Mouse (Mus musculus) splenic B cell, adult 2 months (primary cell): ENCODE data around the gene Zer1.

Source experiments
- DNase-seq: peaks from one replicate; pipeline ENCODE4 v3.0.0-alpha.2; 2011; ENCODE audit warnings: low read depth, low spot score
- H3K27me3 ChIP-seq: 2 replicates; pipeline ENCODE4 v1.6.1; 2012; ENCODE audit warnings: mild to moderate bottlenecking, low read length, moderate library complexity, mixed read lengths; ENCODE audit not compliant: control insufficient read depth, poor library complexity, insufficient read depth, severe bottlenecking
- H3K36me3 ChIP-seq: 2 replicates; pipeline ENCODE4 v1.6.1; 2012; ENCODE audit warnings: mild to moderate bottlenecking, low read length, moderate library complexity, mixed read lengths; ENCODE audit not compliant: control insufficient read depth, poor library complexity, insufficient read depth, severe bottlenecking

Zer1 gene

GRCm38 (mm10) chr2:30077502-30078348 is 46.7 kb downstream of the Zer1 start, which contains the start of gene Pkn3:
Gene Pkn3, plus strand, starts transcription at chr2:30077684.
- no peaks in the 10 kb centered on the region for H3K27me3 ChIP-seq
- DNase-seq: peak; percentile 86
- H3K36me3 ChIP-seq: no peaks in the 10 kb centered on the region

- 0 out of 2 replicates have a peak, but pooled peaks cover under 1% of the 10 kb centered on the region for H3K36me3 ChIP-seq
- DNase-seq: no peak
- H3K27me3 ChIP-seq: no peaks in the 10 kb centered on the region
Observed at GRCm38 (mm10) chr2:30076959-30077358, 47.4 kb downstream of the Zer1 start.

- H3K36me3 ChIP-seq: 0 out of 2 replicates have a peak, but pooled peaks cover 2% of the 10 kb centered on the region
- no peak for DNase-seq
- no peaks in the 10 kb centered on the region for H3K27me3 ChIP-seq
Observed at GRCm38 (mm10) chr2:30076439-30076838, 47.9 kb downstream of the Zer1 start.

- DNase-seq: no peak
- Histone ChIP-seq H3K36me3 (peaks cover 3% of the 10 kb centered on the region; the same call in 1 of the 2 replicates), H3K27me3 (no peaks in the 10 kb centered on the region)
Observed at GRCm38 (mm10) chr2:30075625-30076024, 48.8 kb downstream of the Zer1 start.

GRCm38 (mm10) chr2:30073285-30073684 is 51.1 kb downstream of the Zer1 start:
- H3K36me3 ChIP-seq: peaks cover 12% of the 10 kb centered on the region
- DNase-seq: no peak

GRCm38 (mm10) chr2:30072875-30073274 is 51.5 kb downstream of the Zer1 start:
- DNase-seq: no peak
- no peaks in the 10 kb centered on the region for H3K27me3 ChIP-seq

More at GRCm38 (mm10) chr2:30073285-30073684, 51.1 kb downstream of the Zer1 start:
- H3K27me3 ChIP-seq: no peaks in the 10 kb centered on the region

GRCm38 (mm10) chr2:30067962-30068361 is 56.4 kb downstream of the Zer1 start:
- H3K36me3 ChIP-seq: peaks cover 12% of the 10 kb centered on the region
- no peak for DNase-seq

More at GRCm38 (mm10) chr2:30072875-30073274, 51.5 kb downstream of the Zer1 start:
- H3K36me3 ChIP-seq: peaks cover 12% of the 10 kb centered on the region

GRCm38 (mm10) chr2:30067031-30067888 is 57.1 kb downstream of the Zer1 start:
- H3K27me3 ChIP-seq: no peaks in the 10 kb centered on the region
- DNase-seq: peak; percentile 61
- H3K36me3 ChIP-seq: peaks cover 12% of the 10 kb centered on the region

More at GRCm38 (mm10) chr2:30067962-30068361, 56.4 kb downstream of the Zer1 start:
- no peaks in the 10 kb centered on the region for H3K27me3 ChIP-seq

GRCm38 (mm10) chr2:30066046-30066901 is 58.1 kb downstream of the Zer1 start:
- peak; percentile 96 for DNase-seq
- Histone ChIP-seq H3K27me3 (no peaks in the 10 kb centered on the region), H3K36me3 (peaks cover 9% of the 10 kb centered on the region)

- H3K27me3 ChIP-seq: no peaks in the 10 kb centered on the region
- DNase-seq: no peak
- peaks cover 4% of the 10 kb centered on the region; the same call in 1 of the 2 replicates for H3K36me3 ChIP-seq
Observed at GRCm38 (mm10) chr2:30064298-30064697, 60.1 kb downstream of the Zer1 start.

- 0 out of 2 replicates have a peak, but pooled peaks cover 2% of the 10 kb centered on the region for H3K36me3 ChIP-seq
- no peaks in the 10 kb centered on the region for H3K27me3 ChIP-seq
- no peak for DNase-seq
Observed at GRCm38 (mm10) chr2:30063791-30064190, 60.6 kb downstream of the Zer1 start.

GRCm38 (mm10) chr2:30063235-30063634 is 61.1 kb downstream of the Zer1 start:
- no peak for DNase-seq
- Histone ChIP-seq H3K36me3 (no peaks in the 10 kb centered on the region), H3K27me3 (no peaks in the 10 kb centered on the region)

- Histone ChIP-seq H3K36me3 (no peaks in the 10 kb centered on the region), H3K27me3 (no peaks in the 10 kb centered on the region)
- peak; percentile 36 for DNase-seq
Observed at GRCm38 (mm10) chr2:30062249-30063093, 61.9 kb downstream of the Zer1 start.
